9 mouse cellular contexts compared by ENCODE assay signal in the genomic region with DNA sequence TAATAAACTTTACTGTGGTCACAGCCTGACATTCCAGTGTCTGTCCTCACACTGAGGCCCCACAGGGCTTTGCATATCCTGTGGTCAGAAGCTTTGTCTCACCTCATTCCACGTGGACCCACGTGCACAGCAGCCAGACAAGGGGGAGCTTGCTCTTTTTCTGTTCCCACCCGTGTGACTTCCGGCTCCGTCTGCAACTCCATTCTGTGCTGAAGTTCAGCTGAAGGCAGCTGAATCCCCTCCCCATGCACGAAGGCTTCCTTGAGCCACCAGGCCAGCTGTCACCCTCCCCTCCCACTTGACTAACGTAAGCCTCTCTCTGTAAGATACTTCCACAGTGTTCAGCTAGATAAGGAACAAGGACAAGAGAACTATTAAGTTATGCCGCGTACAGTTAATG.
A peak's percentile ranks its signal among the peaks of the same experiment; 100 is the strongest.
DNase-seq lines count a peak whose midpoint lies in the region; ATAC-seq and TF ChIP-seq lines count a peak whose summit lies in the region.
"Had no signal": no experiment of that assay in that cellular context is flagged by ENCODE, and none has a peak within 500 bp of the region (broad histone marks: within the 10 kb centered on the region; RNA-seq: fewer than 3 reads in every experiment).

No protein-coding gene starts in this region.

- no peak for TF ChIP-seq POLR2A in brain, embryonic 14.5 days (IDR thresholded peaks at IDR 0.05; ENCODE audit: borderline replicate concordance, extremely low read depth, insufficient read depth, insufficient read length, poor library complexity, severe bottlenecking)
- no peak for TF ChIP-seq POLR2A in limb, embryonic 14.5 days (IDR thresholded peaks at IDR 0.05; ENCODE audit: borderline replicate concordance, extremely low read depth, insufficient read depth, insufficient read length)

- no peak for TF ChIP-seq CTCF in lung, embryonic 14.5 days (IDR thresholded peaks at IDR 0.05; ENCODE audit: low read depth)
- TF ChIP-seq CTCF in brain, embryonic 14.5 days (IDR thresholded peaks at IDR 0.05; ENCODE audit: borderline replicate concordance, extremely low read depth, insufficient read depth, insufficient read length): no peak

- 7% methylated on average over 9 of the region's 9 CpGs for WGBS in lung, embryonic 14.5 days
- 27% methylated on average over 9 of the region's 9 CpGs for WGBS in limb, embryonic 14.5 days

- H3K4me3 ChIP-seq in lung, embryonic 14.5 days (ENCODE audit: low read depth, low read length): no peak overlapping the region
- no peak overlapping the region for H3K4me3 ChIP-seq in limb, embryonic 14.5 days (replicated peaks; ENCODE audit: low read length)
- H3K4me3 ChIP-seq: embryonic facial prominence, embryonic 12.5 days had no signal

- H3K36me3 ChIP-seq in lung, embryonic 14.5 days (ENCODE audit: insufficient read depth): no peaks in the 10 kb centered on the region
- no peaks in the 10 kb centered on the region for H3K36me3 ChIP-seq in limb, embryonic 14.5 days (ENCODE audit: control insufficient read depth, insufficient read depth, low read length)
- 0 out of 2 replicates have a peak, but pooled peaks cover 2% of the 10 kb centered on the region for H3K36me3 ChIP-seq in splenic B cell, adult 2 months (ENCODE audit: control insufficient read depth, insufficient read depth, low read length, poor library complexity, severe bottlenecking)
- H3K36me3 ChIP-seq: embryonic facial prominence, embryonic 12.5 days had no signal

- no peaks in the 10 kb centered on the region for H3K27me3 ChIP-seq in lung, embryonic 14.5 days (ENCODE audit: insufficient read depth, low read length)
- H3K27me3 ChIP-seq in limb, embryonic 14.5 days (ENCODE audit: control insufficient read depth, insufficient read depth, low read length): no peaks in the 10 kb centered on the region
- no peaks in the 10 kb centered on the region for H3K27me3 ChIP-seq in splenic B cell, adult 2 months (ENCODE audit: control insufficient read depth, insufficient read depth, low read length, poor library complexity, severe bottlenecking)
- H3K27me3 ChIP-seq: embryonic facial prominence, embryonic 12.5 days had no signal

- peak; percentile 66 for ATAC-seq in lung, embryonic 14.5 days (ENCODE audit: insufficient read depth)
- ATAC-seq in limb, embryonic 14.5 days (ENCODE audit: low FRiP score, low read depth): peak; percentile 47; the same call in 1 of the 2 replicates

- H3K9ac ChIP-seq in lung, embryonic 14.5 days: no peak overlapping the region
- no peak overlapping the region for H3K9ac ChIP-seq in limb, embryonic 14.5 days (ENCODE audit: low read depth, low read length, severe bottlenecking)
- H3K9ac ChIP-seq: embryonic facial prominence, embryonic 12.5 days had no signal

- no peaks in the 10 kb centered on the region for H3K9me3 ChIP-seq in lung, embryonic 14.5 days (ENCODE audit: low read depth, low read length)
- no peaks in the 10 kb centered on the region for H3K9me3 ChIP-seq in limb, embryonic 14.5 days (ENCODE audit: control insufficient read depth, low read length)
- H3K9me3 ChIP-seq: embryonic facial prominence, embryonic 12.5 days had no signal

- peak; percentile 66 for DNase-seq in lung, embryonic 14.5 days
- DNase-seq in lung, postnatal 36 days: no peak
- peak; percentile 64 for DNase-seq in brain, embryonic 14.5 days (ENCODE audit: low read depth)
- DNase-seq in limb, embryonic 14.5 days (ENCODE audit: low spot score): no peak
- DNase-seq in splenic B cell, adult 2 months (ENCODE audit: low read depth, low spot score): peak; percentile 10
- DNase-seq in yolk sac, embryonic 10.5 days (ENCODE audit: low spot score): no peak
- DNase-seq in cerebellum, postnatal 10 days: no peak
- DNase-seq: adrenal gland, adult 8-10 months had no signal

- 0 out of 2 replicates have a peak overlapping the region, but pooled peaks have one; percentile 6 for H3K27ac ChIP-seq in lung, embryonic 14.5 days (ENCODE audit: low read depth)
- no peak overlapping the region for H3K27ac ChIP-seq in limb, embryonic 14.5 days (replicated peaks; ENCODE audit: low read depth, low read length)
- H3K27ac ChIP-seq: embryonic facial prominence, embryonic 12.5 days had no signal

- no peak overlapping the region for H3K4me2 ChIP-seq in lung, embryonic 14.5 days
- no peak overlapping the region for H3K4me2 ChIP-seq in limb, embryonic 14.5 days (replicated peaks; ENCODE audit: low read depth, low read length, severe bottlenecking)
- H3K4me2 ChIP-seq: embryonic facial prominence, embryonic 12.5 days had no signal

- H3K4me1 ChIP-seq in lung, embryonic 14.5 days (ENCODE audit: insufficient read depth): peaks cover 8% of the 10 kb centered on the region
- peaks cover 26% of the 10 kb centered on the region for H3K4me1 ChIP-seq in limb, embryonic 14.5 days (ENCODE audit: control insufficient read depth, insufficient read depth, low read length)

Comparison
In these comparisons a context has a peak if more than half of its experiments do, and no peak if none do; other contexts are left out.
1. DNase-seq: peak in lung, embryonic 14.5 days (single experiment), brain, embryonic 14.5 days (single experiment) and splenic B cell, adult 2 months (single experiment); none in lung, postnatal 36 days (single experiment), limb, embryonic 14.5 days (single experiment), yolk sac, embryonic 10.5 days (single experiment) and cerebellum, postnatal 10 days (0 of 2).